Mouse (Mus musculus): Measurements from ENCODE around the gene Plekha6. TPM values are rescaled to one million over a fixed set of nuclear protein-coding genes. Genes with fewer than 3 reads are reported as not detected.

The Plekha6 gene
- total and polyA plus RNA-seq, 3 experiments, result 0.07 to 0.38 TPM; not detected in 1

- TF ChIP-seq GATA2 (IDR thresholded peaks at IDR 0.05; ENCODE audit: borderline replicate concordance, low read depth, low read length) (no peak), POLR2AphosphoS5 (IDR thresholded peaks at IDR 0.05; ENCODE audit: insufficient replicate concordance, low read depth, low read length) (no peak), GATA1 (IDR thresholded peaks at IDR 0.05; ENCODE audit: borderline replicate concordance, low read length) (no peak)
- H3K27me3 ChIP-seq (ENCODE audit: insufficient read depth, low read length), result peaks cover 9% of the 10 kb centered on the region
- no peaks in the 10 kb centered on the region for H3K4me1 ChIP-seq (ENCODE audit: insufficient read depth, low read depth, low read length)
- no peaks in the 10 kb centered on the region for H3K36me3 ChIP-seq (replicated peaks)
- no peaks in the 10 kb centered on the region for H3K9me3 ChIP-seq (replicated peaks)
- DNase-seq (ENCODE audit: low spot score) (no peak), ATAC-seq (ENCODE audit: extremely low read depth, insufficient number of reproducible peaks, low FRiP score, poor library complexity, severe bottlenecking) (no peak)
- no peak overlapping the region for H3K4me3 ChIP-seq (ENCODE audit: low read depth, low read length)
These were observed 44.2 kb downstream of the Plekha6 start for GRCm38 (mm10) chr1:133208086-133208815.

- H3K9me3 ChIP-seq (replicated peaks), result no peaks in the 10 kb centered on the region
- no peak for DNase-seq (ENCODE audit: low spot score)
- H3K36me3 ChIP-seq (replicated peaks), result no peaks in the 10 kb centered on the region
- no peaks in the 10 kb centered on the region for H3K4me1 ChIP-seq (ENCODE audit: insufficient read depth, low read depth, low read length)
- TF ChIP-seq GATA1 (IDR thresholded peaks at IDR 0.05; ENCODE audit: borderline replicate concordance, low read length) (no peak), POLR2AphosphoS5 (IDR thresholded peaks at IDR 0.05; ENCODE audit: insufficient replicate concordance, low read depth, low read length) (no peak)
- peaks cover 9% of the 10 kb centered on the region for H3K27me3 ChIP-seq (ENCODE audit: insufficient read depth, low read length)
- H3K4me3 ChIP-seq (ENCODE audit: low read depth, low read length), result no peak overlapping the region
- ATAC-seq (ENCODE audit: extremely low read depth, insufficient number of reproducible peaks, low FRiP score, poor library complexity, severe bottlenecking), result no peak
These were observed 45.0 kb downstream of the Plekha6 start for GRCm38 (mm10) chr1:133209036-133209435.

GRCm38 (mm10) chr1:133209482-133209881 lies 45.5 kb downstream of the Plekha6 start:
- TF ChIP-seq GATA1 (IDR thresholded peaks at IDR 0.05; ENCODE audit: borderline replicate concordance, low read length) (no peak), CTCF (IDR thresholded peaks at IDR 0.05; ENCODE audit: low read depth, low read length) (no peak), POLR2AphosphoS5 (IDR thresholded peaks at IDR 0.05; ENCODE audit: insufficient replicate concordance, low read depth, low read length) (no peak), TAL1 (conservative IDR thresholded peaks at IDR 0.05; ENCODE audit: low read depth, low read length) (no peak), GATA2 (IDR thresholded peaks at IDR 0.05; ENCODE audit: borderline replicate concordance, low read depth, low read length) (no peak)
- ATAC-seq (ENCODE audit: extremely low read depth, insufficient number of reproducible peaks, low FRiP score, poor library complexity, severe bottlenecking) (no peak), DNase-seq (ENCODE audit: low spot score) (no peak)

GRCm38 (mm10) chr1:133209901-133210516 lies 46.0 kb downstream of the Plekha6 start:
- H3K4me3 ChIP-seq (ENCODE audit: low read depth, low read length), result no peak overlapping the region

More at GRCm38 (mm10) chr1:133209482-133209881, 45.5 kb downstream of the Plekha6 start:
- no peaks in the 10 kb centered on the region for H3K36me3 ChIP-seq (replicated peaks)
- H3K4me3 ChIP-seq (ENCODE audit: low read depth, low read length), result no peak overlapping the region
- H3K9me3 ChIP-seq (replicated peaks), result no peaks in the 10 kb centered on the region
- H3K27me3 ChIP-seq (ENCODE audit: insufficient read depth, low read length), result peaks cover 9% of the 10 kb centered on the region
- H3K4me1 ChIP-seq (ENCODE audit: insufficient read depth, low read depth, low read length), result no peaks in the 10 kb centered on the region

GRCm38 (mm10) chr1:133210766-133211165 lies 46.8 kb downstream of the Plekha6 start:
- Histone ChIP-seq H3K4me1 (ENCODE audit: insufficient read depth, low read depth, low read length) (no peaks in the 10 kb centered on the region), H3K9me3 (replicated peaks) (no peaks in the 10 kb centered on the region), H3K36me3 (replicated peaks) (no peaks in the 10 kb centered on the region), H3K4me3 (ENCODE audit: low read depth, low read length) (no peak overlapping the region), H3K27me3 (ENCODE audit: insufficient read depth, low read length) (peaks cover 9% of the 10 kb centered on the region)
- no peak for DNase-seq (ENCODE audit: low spot score)
- ATAC-seq (ENCODE audit: extremely low read depth, insufficient number of reproducible peaks, low FRiP score, poor library complexity, severe bottlenecking), result no peak
- TF ChIP-seq GATA2 (IDR thresholded peaks at IDR 0.05; ENCODE audit: borderline replicate concordance, low read depth, low read length) (no peak), GATA1 (IDR thresholded peaks at IDR 0.05; ENCODE audit: borderline replicate concordance, low read length) (no peak), POLR2AphosphoS5 (IDR thresholded peaks at IDR 0.05; ENCODE audit: insufficient replicate concordance, low read depth, low read length) (no peak), CTCF (IDR thresholded peaks at IDR 0.05; ENCODE audit: low read depth, low read length) (no peak), TAL1 (conservative IDR thresholded peaks at IDR 0.05; ENCODE audit: low read depth, low read length) (no peak)

More at GRCm38 (mm10) chr1:133209901-133210516, 46.0 kb downstream of the Plekha6 start:
- Histone ChIP-seq H3K9me3 (replicated peaks) (no peaks in the 10 kb centered on the region), H3K4me1 (ENCODE audit: insufficient read depth, low read depth, low read length) (no peaks in the 10 kb centered on the region), H3K27me3 (ENCODE audit: insufficient read depth, low read length) (peaks cover 9% of the 10 kb centered on the region), H3K36me3 (replicated peaks) (no peaks in the 10 kb centered on the region)
- ATAC-seq (ENCODE audit: extremely low read depth, insufficient number of reproducible peaks, low FRiP score, poor library complexity, severe bottlenecking) (no peak), DNase-seq (ENCODE audit: low spot score) (no peak)
- TF ChIP-seq TAL1 (conservative IDR thresholded peaks at IDR 0.05; ENCODE audit: low read depth, low read length) (no peak), GATA1 (IDR thresholded peaks at IDR 0.05; ENCODE audit: borderline replicate concordance, low read length) (no peak), GATA2 (IDR thresholded peaks at IDR 0.05; ENCODE audit: borderline replicate concordance, low read depth, low read length) (no peak), CTCF (IDR thresholded peaks at IDR 0.05; ENCODE audit: low read depth, low read length) (no peak), POLR2AphosphoS5 (IDR thresholded peaks at IDR 0.05; ENCODE audit: insufficient replicate concordance, low read depth, low read length) (no peak)

- H3K4me1 ChIP-seq (ENCODE audit: insufficient read depth, low read depth, low read length), result no peaks in the 10 kb centered on the region
- TF ChIP-seq POLR2AphosphoS5 (IDR thresholded peaks at IDR 0.05; ENCODE audit: insufficient replicate concordance, low read depth, low read length), result no peak
- TF ChIP-seq CTCF (IDR thresholded peaks at IDR 0.05; ENCODE audit: low read depth, low read length), result no peak
- no peak for TF ChIP-seq TAL1 (conservative IDR thresholded peaks at IDR 0.05; ENCODE audit: low read depth, low read length)
- TF ChIP-seq GATA1 (IDR thresholded peaks at IDR 0.05; ENCODE audit: borderline replicate concordance, low read length), result no peak
- TF ChIP-seq GATA2 (IDR thresholded peaks at IDR 0.05; ENCODE audit: borderline replicate concordance, low read depth, low read length), result no peak
- H3K27me3 ChIP-seq (ENCODE audit: insufficient read depth, low read length), result peaks cover 15% of the 10 kb centered on the region
- H3K9me3 ChIP-seq (replicated peaks), result no peaks in the 10 kb centered on the region
- DNase-seq (ENCODE audit: low spot score) (no peak), ATAC-seq (ENCODE audit: extremely low read depth, insufficient number of reproducible peaks, low FRiP score, poor library complexity, severe bottlenecking) (no peak)
- no peak overlapping the region for H3K4me3 ChIP-seq (ENCODE audit: low read depth, low read length)
- H3K36me3 ChIP-seq (replicated peaks), result no peaks in the 10 kb centered on the region
These were observed 48.3 kb downstream of the Plekha6 start for GRCm38 (mm10) chr1:133212273-133212672.

All from G1E (cell line).